Mouse (Mus musculus) intestine, embryonic 15.5 days (tissue): ENCODE measurements around the gene F11r. TPM values are rescaled to one million over a fixed set of nuclear protein-coding genes. Genes with fewer than 3 reads are reported as not detected.

ENCODE experiments used
- ATAC-seq: fragments of 200-750 bp; cut with Nextera tagmentation; 2 replicates; pipeline ENCODE4 v1.8.0; 2017; ENCODE audit warnings: moderate TSS enrichment, moderate library complexity
- H3K27ac ChIP-seq: fragments of 300-500 bp; sonication (generic); 2 replicates; pipeline ENCODE4 v1.5.1; 2015; ENCODE audit warnings: mild to moderate bottlenecking, inconsistent platforms
- H3K27me3 ChIP-seq: fragments of 300-500 bp; sonication (generic); replicated peaks from 2 replicates; pipeline ENCODE4 v1.6.1; 2015; ENCODE audit warnings: inconsistent platforms
- H3K36me3 ChIP-seq: fragments of 300-500 bp; sonication (generic); 2 replicates; pipeline ENCODE4 v1.6.1; 2015; ENCODE audit warnings: inconsistent platforms
- H3K4me1 ChIP-seq: fragments of 300-500 bp; sonication (generic); replicated peaks from 2 replicates; pipeline ENCODE4 v1.6.1; 2015; ENCODE audit warnings: inconsistent platforms
- H3K4me2 ChIP-seq: fragments of 300-500 bp; sonication (generic); replicated peaks from 2 replicates; pipeline ENCODE4 v1.6.1; 2015; ENCODE audit warnings: mild to moderate bottlenecking, inconsistent platforms
- H3K4me3 ChIP-seq: fragments of 300-500 bp; sonication (generic); replicated peaks from 2 replicates; pipeline ENCODE4 v1.5.1; 2015; ENCODE audit warnings: inconsistent platforms
- H3K9ac ChIP-seq: fragments of 300-500 bp; sonication (generic); 2 replicates; pipeline ENCODE4 v1.6.1; 2015; ENCODE audit warnings: inconsistent platforms
- H3K9me3 ChIP-seq: fragments of 300-500 bp; sonication (generic); 2 replicates; pipeline ENCODE4 v1.6.1; 2016; ENCODE audit warnings: inconsistent platforms
- WGBS: fragments of 180-500 bp; shearing (Covaris S2); methylation state at CpG from one replicate; pipeline ENCODE4 v1.1.7; 2015; 5-methylcytosine and 5-hydroxymethylcytosine counted together
- polyA plus RNA-seq: library from polyadenylated mRNA; unstranded; fragments of >200 nt; fragmentation: Nextera tagmentation; extraction: Ambion mirVana; gene quantifications from 2 replicates; pipeline ENCODE4 v1.2.1, GENCODE M21; 2015

The F11r gene
- polyA plus RNA-seq, 1 experiment from 2014 or later, result 88.1 TPM

GRCm38 (mm10) chr1:171413608-171414007 is 23.7 kb upstream of the F11r start:
- no peak overlapping the region for H3K4me2 ChIP-seq
- H3K9ac ChIP-seq, result no peak overlapping the region
- H3K27ac ChIP-seq, result no peak overlapping the region
- H3K36me3 ChIP-seq, result peaks cover 16% of the 10 kb centered on the region; the same call in 1 of the 2 replicates
- H3K9me3 ChIP-seq, result no peaks in the 10 kb centered on the region
- ATAC-seq, result no peak
- 0 out of 2 replicates have a peak, but pooled peaks cover 12% of the 10 kb centered on the region for H3K4me1 ChIP-seq
- 0 out of 2 replicates have a peak, but pooled peaks cover 4% of the 10 kb centered on the region for H3K27me3 ChIP-seq
- 82% methylated on average over 8 of the region's 8 CpGs for WGBS
- H3K4me3 ChIP-seq, result no peak overlapping the region

- Histone ChIP-seq H3K4me3 (no peak within 1 kb of the TSS), H3K36me3 (peaks cover 19% of the 10 kb centered on the region), H3K9me3 (no peaks in the 10 kb centered on the region), H3K4me1 (0 out of 2 replicates have a peak, but pooled peaks cover 3% of the 10 kb centered on the region), H3K27me3 (no peaks in the 10 kb centered on the region), H3K9ac (no peak within 1 kb of the TSS), H3K27ac (no peak within 1 kb of the TSS), H3K4me2 (no peak within 1 kb of the TSS)
- ATAC-seq, result no peak
- 89% methylated on average over 5 of the region's 5 CpGs for WGBS
Measured at GRCm38 (mm10) chr1:171418660-171419059, 18.7 kb upstream of the F11r start, which contains the start of gene Tstd1. Gene Tstd1, plus strand, starts transcription at chr1:171418872.

GRCm38 (mm10) chr1:171419291-171419882 is 17.9 kb upstream of the F11r start:
- no peak for ATAC-seq
- Histone ChIP-seq H3K27me3 (no peaks in the 10 kb centered on the region), H3K27ac (no peak overlapping the region), H3K4me1 (no peaks in the 10 kb centered on the region), H3K4me3 (no peak overlapping the region), H3K36me3 (peaks cover 19% of the 10 kb centered on the region), H3K9me3 (no peaks in the 10 kb centered on the region), H3K9ac (no peak overlapping the region), H3K4me2 (no peak overlapping the region)
- WGBS, result 71% methylated on average over 12 of the region's 12 CpGs

- no peaks in the 10 kb centered on the region for H3K27me3 ChIP-seq
- H3K27ac ChIP-seq, result no peak overlapping the region
- WGBS, result 88% methylated on average over 5 of the region's 5 CpGs
- H3K9ac ChIP-seq, result no peak overlapping the region
- H3K4me2 ChIP-seq, result no peak overlapping the region
- H3K36me3 ChIP-seq, result peaks cover 19% of the 10 kb centered on the region
- H3K4me1 ChIP-seq, result peaks cover 3% of the 10 kb centered on the region; the same call in 1 of the 2 replicates
- H3K9me3 ChIP-seq, result no peaks in the 10 kb centered on the region
- no peak for ATAC-seq
- H3K4me3 ChIP-seq, result no peak overlapping the region
Measured at GRCm38 (mm10) chr1:171419905-171420304, 17.4 kb upstream of the F11r start.

- Histone ChIP-seq H3K9me3 (no peaks in the 10 kb centered on the region), H3K36me3 (peaks cover 10% of the 10 kb centered on the region), H3K4me1 (peaks cover 8% of the 10 kb centered on the region; the same call in 1 of the 2 replicates), H3K4me3 (no peak overlapping the region), H3K4me2 (no peak overlapping the region), H3K27me3 (no peaks in the 10 kb centered on the region; the same call in 1 of the 2 replicates), H3K9ac (no peak overlapping the region), H3K27ac (no peak overlapping the region)
- WGBS, result 74% methylated on average over 8 of the region's 8 CpGs
- peak; percentile 37; the same call in 1 of the 2 replicates for ATAC-seq
Measured at GRCm38 (mm10) chr1:171422504-171423095, 14.7 kb upstream of the F11r start.

GRCm38 (mm10) chr1:171424638-171425037 is 12.7 kb upstream of the F11r start:
- Histone ChIP-seq H3K9me3 (no peaks in the 10 kb centered on the region), H3K4me1 (peaks cover 8% of the 10 kb centered on the region; the same call in 1 of the 2 replicates), H3K9ac (no peak overlapping the region), H3K27ac (no peak overlapping the region), H3K27me3 (no peaks in the 10 kb centered on the region; the same call in 1 of the 2 replicates), H3K4me2 (no peak overlapping the region), H3K36me3 (no peaks in the 10 kb centered on the region; the same call in 1 of the 2 replicates), H3K4me3 (no peak overlapping the region)
- WGBS, result 34% methylated on average over 5 of the region's 5 CpGs
- ATAC-seq, result peak; percentile 42

- Histone ChIP-seq H3K27ac (no peak overlapping the region), H3K9ac (no peak overlapping the region), H3K4me3 (no peak overlapping the region), H3K4me2 (no peak overlapping the region), H3K27me3 (no peaks in the 10 kb centered on the region; the same call in 1 of the 2 replicates), H3K9me3 (no peaks in the 10 kb centered on the region), H3K4me1 (peaks cover 8% of the 10 kb centered on the region; the same call in 1 of the 2 replicates), H3K36me3 (no peaks in the 10 kb centered on the region)
- WGBS, result 29% methylated on average over 4 of the region's 4 CpGs
- peak; percentile 75 for ATAC-seq
Measured at GRCm38 (mm10) chr1:171425126-171425525, 12.2 kb upstream of the F11r start.

- 80% methylated on average over 5 of the region's 5 CpGs for WGBS
Measured at GRCm38 (mm10) chr1:171432158-171432557, 5.2 kb upstream of the F11r start.

GRCm38 (mm10) chr1:171435288-171435814 is 2.0 kb upstream of the F11r start:
- H3K4me2 ChIP-seq, result 0 out of 2 replicates have a peak overlapping the region, but pooled peaks have one; percentile 11
- H3K36me3 ChIP-seq, result no peaks in the 10 kb centered on the region
- WGBS, result 18% methylated on average over 7 of the region's 7 CpGs
- no peak for ATAC-seq
- H3K27ac ChIP-seq, result no peak overlapping the region
- no peaks in the 10 kb centered on the region for H3K27me3 ChIP-seq
- no peak overlapping the region for H3K9ac ChIP-seq
- H3K4me1 ChIP-seq, result peaks cover 9% of the 10 kb centered on the region
- no peaks in the 10 kb centered on the region for H3K9me3 ChIP-seq
- no peak overlapping the region for H3K4me3 ChIP-seq

More at GRCm38 (mm10) chr1:171432158-171432557, 5.2 kb upstream of the F11r start:
- Histone ChIP-seq H3K36me3 (no peaks in the 10 kb centered on the region), H3K9me3 (no peaks in the 10 kb centered on the region), H3K9ac (no peak overlapping the region), H3K27ac (no peak overlapping the region), H3K4me3 (no peak overlapping the region), H3K27me3 (no peaks in the 10 kb centered on the region; the same call in 1 of the 2 replicates), H3K4me2 (no peak overlapping the region), H3K4me1 (peaks cover 6% of the 10 kb centered on the region; the same call in 1 of the 2 replicates)
- no peak for ATAC-seq

- no peak for ATAC-seq
- peaks cover 14% of the 10 kb centered on the region for H3K4me1 ChIP-seq
- no peaks in the 10 kb centered on the region for H3K9me3 ChIP-seq
- no peak overlapping the region for H3K4me2 ChIP-seq
- WGBS, result 35% methylated on average over 1 of the region's 1 CpGs
- no peak overlapping the region for H3K9ac ChIP-seq
- no peak overlapping the region for H3K4me3 ChIP-seq
- H3K27ac ChIP-seq, result no peak overlapping the region
- H3K36me3 ChIP-seq, result no peaks in the 10 kb centered on the region
- H3K27me3 ChIP-seq, result no peaks in the 10 kb centered on the region
Measured at GRCm38 (mm10) chr1:171435974-171436373, 1.4 kb upstream of the F11r start.

GRCm38 (mm10) chr1:171438014-171438670 is 807 bp downstream of the F11r start:
- H3K9ac ChIP-seq, result peak overlapping the region; percentile 68
- H3K4me1 ChIP-seq, result peaks cover 24% of the 10 kb centered on the region
- no peaks in the 10 kb centered on the region for H3K9me3 ChIP-seq
- peak overlapping the region; percentile 58 for H3K4me3 ChIP-seq
- H3K4me2 ChIP-seq, result peak overlapping the region; percentile 69
- 5% methylated on average over 18 of the region's 18 CpGs for WGBS
- ATAC-seq, result no peak
- H3K36me3 ChIP-seq, result no peaks in the 10 kb centered on the region
- no peaks in the 10 kb centered on the region for H3K27me3 ChIP-seq
- peak overlapping the region; percentile 86 for H3K27ac ChIP-seq

- no peak for ATAC-seq
- Histone ChIP-seq H3K27me3 (no peaks in the 10 kb centered on the region), H3K9me3 (no peaks in the 10 kb centered on the region), H3K4me2 (peak overlapping the region; percentile 69), H3K36me3 (no peaks in the 10 kb centered on the region), H3K27ac (peak overlapping the region; percentile 86), H3K9ac (0 out of 2 replicates have a peak overlapping the region, but pooled peaks have one; percentile 68), H3K4me3 (peak overlapping the region; percentile 58), H3K4me1 (peaks cover 24% of the 10 kb centered on the region)
- WGBS, result 21% methylated on average over 8 of the region's 8 CpGs
Measured at GRCm38 (mm10) chr1:171439072-171439471, 1.7 kb downstream of the F11r start.
